Mouse (Mus musculus) MEL (cell line): Measurements from ENCODE around the gene Hmces.

Source experiments
- CTCF ChIP-seq, 3 experiments: IDR thresholded peaks in 2 of 3; conservative IDR thresholded peaks in 1 of 3; 2 replicates each; pipeline ENCODE4 v1.5.1; 2011 to 2012; ENCODE audit warnings: low read length in 3 of 3, low read depth in 2 of 3, mild to moderate bottlenecking in 2 of 3, improper control_type of control experiment in 1 of 3, inconsistent platforms in 1 of 3, mixed read lengths in 1 of 3, moderate library complexity in 1 of 3; ENCODE audit not compliant: control insufficient read depth in 1 of 3, insufficient read depth in 1 of 3, poor library complexity in 1 of 3, severe bottlenecking in 1 of 3
- JUND ChIP-seq: IDR thresholded peaks from 2 replicates; pipeline ENCODE4 v1.6.1; 2011; ENCODE audit warnings: low read depth, mild to moderate bottlenecking, improper control_type of control experiment, low read length
- MAFK ChIP-seq: IDR thresholded peaks from 2 replicates; pipeline ENCODE4 v1.6.1; 2011; ENCODE audit warnings: low read depth, mild to moderate bottlenecking, low read length, improper control_type of control experiment, borderline replicate concordance
- POLR2A ChIP-seq, 2 experiments: IDR thresholded peaks; 2 replicates each; pipeline ENCODE4 v1.6.1; 2011 to 2012; ENCODE audit warnings: low read length in 2 of 2, mild to moderate bottlenecking in 2 of 2, control low read depth in 1 of 2, improper control_type of control experiment in 1 of 2, low read depth in 1 of 2, moderate library complexity in 1 of 2; ENCODE audit not compliant: control insufficient read depth in 1 of 2, insufficient read depth in 1 of 2, poor library complexity in 1 of 2
- UBTF ChIP-seq: IDR thresholded peaks from 2 replicates; pipeline ENCODE4 v1.6.1; 2012; ENCODE audit warnings: low read depth, mild to moderate bottlenecking, inconsistent platforms, low read length, improper control_type of control experiment, moderate library complexity, borderline replicate concordance; ENCODE audit not compliant: insufficient read depth

DNA sequence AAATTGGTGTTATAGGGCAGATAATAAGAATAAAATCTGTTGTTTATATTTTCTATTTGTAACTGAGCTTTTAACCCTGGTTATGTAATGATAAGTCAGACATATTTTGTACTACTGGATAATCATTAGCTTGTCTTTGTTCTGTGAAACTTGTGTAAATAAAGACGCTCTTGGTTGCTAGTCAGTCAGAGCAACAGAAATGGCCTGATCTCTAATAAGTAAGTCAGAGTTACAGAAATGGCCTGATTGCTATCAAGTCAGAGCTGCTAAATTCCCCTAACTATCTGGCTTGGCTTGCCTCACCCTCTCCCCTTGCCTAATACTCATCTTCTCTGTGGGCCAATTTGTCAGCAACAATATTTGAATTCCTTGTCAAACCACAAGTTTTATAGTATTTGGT lies 27.0 kb upstream of the Hmces start:
- no peak for TF ChIP-seq UBTF
- no peak for TF ChIP-seq MAFK
- TF ChIP-seq POLR2A (IDR thresholded peaks at IDR 0.05; ENCODE audit: control insufficient read depth in 1 of 2, insufficient read depth in 1 of 2, low read depth in 1 of 2, low read length in 2 of 2, poor library complexity in 1 of 2) = no peak
- TF ChIP-seq JUND = no peak
- no peak for TF ChIP-seq CTCF (IDR thresholded peaks at IDR 0.05 in 2 of 3, conservative IDR thresholded peaks at IDR 0.05 in 1 of 3; ENCODE audit: control insufficient read depth in 1 of 3, insufficient read depth in 1 of 3, low read depth in 2 of 3, low read length in 3 of 3, poor library complexity in 1 of 3, severe bottlenecking in 1 of 3)
